Mouse (Mus musculus): ENCODE data around the gene Cmss1.

Cmss1 gene

DNA sequence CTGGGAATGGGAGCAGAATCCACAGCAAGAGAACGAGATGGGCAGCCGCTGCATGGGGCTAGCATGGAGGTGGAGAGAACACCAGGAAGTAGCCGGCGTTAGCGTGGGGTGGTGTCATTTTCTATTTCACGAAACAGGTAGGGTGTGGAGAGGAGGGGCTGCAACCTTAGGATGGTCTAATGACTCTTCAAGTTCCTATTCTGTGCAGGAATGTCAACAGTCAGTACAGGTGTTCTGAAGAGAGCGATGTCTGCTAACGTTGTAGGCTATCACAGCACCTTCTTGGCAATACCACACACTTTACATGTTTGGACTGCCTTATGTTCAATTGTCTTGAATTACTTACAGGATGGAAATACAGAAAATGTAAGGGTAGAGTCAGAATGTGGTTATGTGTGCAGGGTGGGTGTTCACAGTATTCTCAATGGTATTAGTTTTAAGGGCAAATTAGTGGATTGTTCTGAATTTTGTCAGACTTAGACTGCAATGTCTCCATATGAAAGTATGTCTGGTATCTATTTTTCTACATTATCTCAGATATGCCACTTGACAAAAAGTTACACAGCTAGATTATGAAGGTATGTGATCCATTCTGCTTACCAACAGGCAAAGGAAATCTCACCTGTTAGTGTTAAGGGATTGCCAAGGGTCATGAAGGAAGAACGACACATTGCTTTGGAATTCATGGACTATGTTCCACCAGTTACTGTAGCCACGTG lies 311.3 kb downstream of the Cmss1 start:
- DNase-seq (ENCODE audit: low spot score in 2 of 2): no peak

DNA sequence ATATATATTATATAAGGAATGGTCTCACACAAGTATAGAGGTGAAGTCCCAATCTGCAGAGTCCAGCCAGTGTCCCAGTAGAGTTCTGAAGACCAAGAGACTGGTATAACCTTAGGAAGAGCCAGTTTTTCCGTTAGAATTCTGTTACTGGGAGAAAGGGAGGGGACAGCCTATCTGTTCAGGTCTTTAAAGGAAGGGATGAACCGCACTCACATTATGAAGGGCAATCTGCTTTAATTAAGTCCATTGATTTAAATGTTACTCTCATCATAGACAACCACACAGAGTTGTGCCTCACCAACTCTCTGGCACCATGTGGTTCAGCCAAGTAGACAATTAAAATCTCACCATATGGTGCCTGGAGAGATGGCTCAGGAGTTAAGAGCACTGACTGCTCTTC lies 313.9 kb downstream of the Cmss1 start, which contains the start of gene Tmem30c:
TSS of gene Tmem30c (minus strand) at position 101 of the 400 bp plus-strand sequence.
- DNase-seq (ENCODE audit: low spot score in 2 of 2): no peak

DNA sequence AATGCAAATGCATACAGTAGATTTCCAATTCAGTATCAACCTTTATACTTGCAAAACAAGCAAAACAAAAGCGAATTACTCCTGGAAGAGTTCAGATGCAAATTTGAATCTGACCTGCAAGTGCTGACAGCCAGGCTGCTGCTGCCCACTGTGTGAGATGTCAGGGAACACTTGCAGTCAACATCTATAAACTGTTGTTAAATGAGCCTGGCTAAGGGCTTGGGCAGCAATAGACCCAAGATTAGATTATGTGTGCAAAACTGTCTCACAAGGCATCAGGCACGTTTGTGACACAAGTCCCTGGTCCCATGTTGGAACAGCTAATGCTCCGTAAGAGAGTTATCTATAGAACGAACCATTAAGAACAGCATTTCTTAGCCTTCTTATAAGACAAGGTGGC lies 314.4 kb downstream of the Cmss1 start:
- no peak for DNase-seq (ENCODE audit: low spot score in 2 of 2)

DNA sequence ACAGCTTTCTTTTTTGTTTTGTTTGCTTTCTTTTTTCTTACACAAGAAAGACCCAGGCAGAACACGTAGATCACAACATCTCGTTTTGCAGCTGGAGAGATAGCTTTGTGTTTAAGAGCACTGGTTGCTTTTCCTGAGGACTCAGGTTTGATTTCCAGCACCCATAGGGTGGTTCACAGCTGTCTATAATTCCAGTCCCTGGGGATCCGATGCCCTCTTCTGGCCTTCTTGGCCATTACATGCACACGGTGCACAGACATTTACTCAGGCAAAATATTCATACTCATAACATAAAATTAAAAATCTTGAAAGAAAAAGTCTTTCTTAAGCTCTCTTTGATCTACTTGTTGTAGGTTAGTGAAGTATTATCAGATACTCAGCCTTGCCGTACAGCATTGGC lies 315.0 kb downstream of the Cmss1 start:
- DNase-seq (ENCODE audit: low spot score in 2 of 2): no peak

DNA sequence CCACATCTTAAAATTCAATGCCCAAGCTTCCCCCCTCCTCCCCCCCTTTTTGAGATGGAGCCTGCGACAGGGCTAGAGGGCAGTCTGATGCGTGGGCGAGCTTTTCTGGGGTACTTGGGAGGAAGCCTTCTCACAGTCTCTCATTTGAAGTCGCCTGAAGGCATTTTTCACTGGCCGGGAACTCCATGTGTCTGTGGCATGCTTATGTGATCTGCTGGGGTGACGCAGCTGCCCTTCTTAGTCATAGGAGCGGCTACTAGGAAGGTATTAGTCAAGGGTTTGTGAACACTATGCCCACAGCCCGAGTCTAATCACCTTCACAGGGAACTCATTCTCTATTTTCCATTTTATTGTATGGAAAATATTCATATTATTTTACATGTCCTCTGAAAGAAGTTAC lies 325.2 kb downstream of the Cmss1 start:
- DNase-seq (ENCODE audit: low spot score in 2 of 2): no peak

DNA sequence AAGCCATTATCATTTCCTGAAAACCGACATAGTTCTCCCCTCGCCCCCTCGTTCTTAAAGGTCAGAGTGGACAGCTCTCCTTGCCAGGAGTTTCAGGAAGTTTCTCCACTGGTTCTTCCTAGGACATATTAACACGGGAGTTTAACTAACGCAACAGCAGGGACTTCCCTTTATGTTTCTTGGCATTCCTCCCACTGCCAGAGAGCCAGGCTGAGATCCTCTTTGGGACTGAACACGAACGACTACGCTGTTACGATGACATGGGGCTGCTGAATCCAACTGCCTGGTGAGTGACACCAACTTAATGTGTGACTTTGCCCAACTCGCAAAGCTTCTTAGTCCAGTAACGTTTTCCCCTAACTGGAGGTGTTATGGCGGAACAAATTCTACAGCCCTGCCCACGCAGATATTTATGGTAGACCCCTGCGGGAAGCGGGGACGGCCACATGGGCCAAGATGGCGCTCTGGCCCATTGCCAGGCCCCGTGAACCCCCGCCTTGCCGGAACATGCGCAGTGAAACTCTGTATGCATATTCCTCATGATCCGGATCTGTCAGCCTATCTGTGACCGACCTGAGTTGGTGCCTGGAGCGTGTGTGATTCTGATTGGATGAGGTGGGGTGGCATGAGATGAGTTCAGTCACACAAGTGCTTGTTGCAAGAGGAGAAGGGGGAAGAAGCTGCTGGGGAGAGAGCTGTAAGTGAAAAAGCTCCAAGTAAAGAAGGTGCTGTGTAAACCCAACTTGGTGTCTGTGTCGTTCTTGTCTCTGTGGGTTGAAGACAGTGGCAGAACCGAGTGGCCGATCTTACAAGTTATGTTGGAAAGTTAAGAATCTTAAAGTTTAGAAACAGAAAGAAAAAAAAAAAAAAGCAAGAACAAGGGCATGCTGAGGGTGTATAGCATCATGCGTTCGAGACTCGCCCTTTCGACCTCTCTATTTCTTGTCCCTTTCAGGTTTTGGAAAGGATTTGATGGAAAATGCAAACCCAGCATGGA lies 326.1 kb downstream of the Cmss1 start:
- DNase-seq (ENCODE audit: low spot score in 2 of 2): peak in 1 of 2 experiments; percentile 6

DNA sequence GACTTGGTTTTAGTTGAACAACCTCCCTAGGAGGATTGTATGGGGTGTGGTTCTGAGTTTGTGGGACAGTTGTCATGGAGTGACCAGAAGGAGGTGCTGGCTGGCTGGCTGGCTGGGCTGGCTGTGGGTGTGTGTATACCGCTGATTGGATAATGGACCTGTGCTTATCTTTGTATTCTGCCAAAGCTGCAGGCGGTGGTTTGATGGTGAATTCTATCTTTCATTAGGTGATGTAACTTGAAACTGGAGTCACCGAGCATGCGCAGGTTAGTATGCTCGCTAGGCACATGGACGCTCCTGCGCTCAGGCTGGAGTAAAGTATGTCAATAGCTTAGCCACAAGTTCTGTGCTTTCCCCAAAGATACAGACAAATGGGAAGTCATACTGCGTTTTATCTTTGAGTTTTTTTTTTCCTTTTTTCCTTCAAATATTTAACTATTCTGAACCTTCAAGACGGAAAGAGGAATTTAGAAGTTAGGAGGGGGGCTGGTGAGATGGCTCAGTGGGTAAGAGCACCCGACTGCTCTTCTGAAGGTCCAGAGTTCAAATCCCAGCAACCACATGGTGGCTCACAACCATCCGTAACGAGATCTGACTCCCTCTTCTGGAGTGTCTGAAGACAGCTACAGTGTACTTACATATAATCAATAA lies 327.6 kb downstream of the Cmss1 start:
- DNase-seq (ENCODE audit: low spot score in 2 of 2): no peak

DNA sequence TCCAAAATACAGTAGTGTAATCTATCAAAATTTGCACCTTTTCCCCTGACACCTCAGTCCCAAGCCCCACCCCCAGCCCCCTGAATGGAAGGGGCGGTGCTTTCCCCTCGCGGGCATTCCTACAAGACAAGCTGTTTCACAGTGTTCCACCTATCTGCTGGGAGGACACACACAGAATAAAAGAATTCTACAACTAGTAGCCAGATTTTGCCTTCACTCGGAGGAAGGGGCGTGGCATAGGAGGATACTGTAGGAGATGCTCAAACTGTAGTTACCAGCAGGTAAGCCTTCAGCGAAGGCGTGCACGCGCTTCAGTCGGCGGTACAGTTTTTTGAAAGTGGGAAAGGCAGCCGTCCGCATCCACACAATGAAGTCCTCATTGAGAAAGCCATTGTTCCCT lies 336.9 kb downstream of the Cmss1 start:
- no peak for DNase-seq (ENCODE audit: low spot score in 2 of 2)

DNA sequence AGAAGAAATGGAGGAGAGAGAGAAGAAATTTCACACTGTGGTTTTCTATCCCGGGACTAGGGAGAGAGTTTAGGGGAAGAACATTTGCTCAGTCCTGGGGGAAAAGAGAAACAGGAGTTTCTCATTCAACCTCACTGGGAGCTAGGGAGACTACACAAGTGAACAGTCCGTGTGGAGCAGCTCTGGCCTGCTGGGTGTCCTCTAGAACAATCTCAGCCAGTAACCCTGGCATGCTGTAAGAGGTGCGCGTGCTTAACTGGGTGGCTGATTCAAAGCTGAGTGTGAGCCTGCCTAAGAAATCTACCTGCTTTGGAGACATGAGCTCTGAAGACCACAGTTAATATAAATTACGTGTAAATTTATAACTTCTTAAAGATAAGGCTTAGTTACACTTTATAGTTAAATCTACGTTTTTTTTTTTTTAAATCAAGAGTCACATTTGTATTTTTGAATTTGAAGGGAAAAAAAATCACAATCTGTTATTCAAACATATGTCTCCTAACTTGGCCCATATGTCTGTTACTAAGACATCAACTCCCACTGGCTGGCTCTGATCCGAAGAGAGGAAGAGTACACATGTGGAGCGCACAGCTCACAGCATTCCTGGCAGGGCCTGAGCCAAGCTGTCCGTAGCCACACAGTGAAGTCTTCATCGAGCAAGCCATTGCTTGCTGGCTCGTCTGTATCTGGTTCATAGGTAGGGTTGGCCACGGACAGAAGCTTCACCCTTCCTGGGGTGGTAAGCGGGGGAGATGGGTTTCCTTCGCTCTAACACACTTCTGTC lies 338.4 kb downstream of the Cmss1 start:
- peak; percentile 61 to 80 for DNase-seq (ENCODE audit: low spot score in 2 of 2)

DNA sequence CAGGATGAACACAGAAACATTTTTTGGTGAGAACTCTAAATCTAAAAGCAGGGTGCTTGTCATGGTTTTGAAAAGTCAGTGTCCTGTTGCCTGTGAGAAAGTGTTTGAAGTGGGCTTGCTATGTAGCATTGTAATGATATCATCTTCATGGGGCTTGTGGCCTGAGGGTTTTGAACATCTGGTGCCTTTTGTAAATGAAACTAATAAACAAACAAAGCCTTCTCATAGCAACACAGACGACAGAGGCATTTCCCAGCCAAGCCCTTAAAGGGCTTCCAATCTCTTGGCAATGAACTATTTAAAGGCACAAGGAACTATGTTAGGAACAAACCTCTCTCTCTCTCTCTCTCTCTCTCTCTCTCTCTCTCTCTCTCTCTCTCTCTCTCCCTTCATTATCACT lies 339.6 kb downstream of the Cmss1 start:
- DNase-seq (ENCODE audit: low spot score in 2 of 2): no peak

DNA sequence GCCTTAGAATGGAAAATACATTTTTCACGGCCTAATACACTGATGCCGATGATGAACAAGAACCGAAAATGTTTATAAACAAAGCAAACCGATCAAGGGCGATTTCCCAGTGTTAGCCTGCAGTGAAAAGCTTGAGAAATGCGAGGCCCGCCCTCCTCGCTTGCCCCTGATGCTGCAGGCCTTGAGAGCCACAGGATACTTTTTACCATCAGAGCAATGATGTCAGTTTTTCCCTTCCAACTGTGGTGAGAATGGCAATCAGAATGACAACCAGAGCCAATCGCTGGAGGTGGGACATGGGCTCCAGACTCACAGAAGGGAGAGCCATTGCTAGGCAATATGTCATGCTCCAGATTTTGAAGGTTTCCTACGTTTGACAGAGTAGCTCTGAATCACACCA lies 346.5 kb downstream of the Cmss1 start:
- DNase-seq (ENCODE audit: low spot score in 2 of 2): no peak

DNA sequence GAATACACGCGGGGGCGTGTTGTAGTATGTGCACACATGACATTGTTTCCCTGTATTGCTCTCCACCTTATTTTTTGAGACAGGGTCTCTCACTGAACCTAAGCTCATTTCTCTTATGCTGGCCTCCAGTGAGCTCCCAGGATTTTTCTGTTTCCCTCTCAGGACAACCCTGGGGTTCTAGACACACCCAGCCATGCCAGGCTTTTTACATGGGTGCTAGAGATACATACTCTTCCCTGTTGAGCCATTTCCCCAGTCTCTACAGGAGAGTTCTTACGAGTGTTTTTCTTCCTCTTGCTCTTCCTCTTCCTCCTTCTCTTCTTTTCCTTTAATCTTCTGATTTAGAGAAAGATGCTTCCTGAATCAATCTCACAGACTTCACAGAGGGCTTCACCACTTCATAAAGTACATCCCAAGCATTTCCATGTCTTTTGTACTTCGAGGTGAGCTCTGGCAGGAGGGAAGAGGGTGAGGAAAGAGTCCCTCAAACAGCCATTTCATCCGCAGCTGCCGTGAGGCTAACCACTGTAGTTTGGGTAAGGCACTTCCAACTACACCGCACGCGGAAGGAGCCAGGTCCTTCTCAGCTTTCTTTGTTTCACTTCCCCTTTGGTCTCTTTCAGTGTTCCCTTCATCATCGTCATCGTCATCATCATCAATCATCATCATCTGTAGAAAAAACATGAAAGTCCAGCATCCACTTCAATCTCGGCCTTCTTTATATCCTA lies 347.1 kb downstream of the Cmss1 start:
- DNase-seq (ENCODE audit: low spot score in 2 of 2): no peak

Measured in frontal cortex, postnatal 36 days (tissue).